Mouse (Mus musculus): ENCODE results near the gene Tmem42. TPM values are rescaled to one million over a fixed set of nuclear protein-coding genes. Genes with fewer than 3 reads are reported as not detected.

The Tmem42 gene
- 13.7 and 14.8 TPM in 2 replicates for polyA plus RNA-seq (2015; fragmentation: Nextera tagmentation; extraction: Ambion mirVana)

DNA sequence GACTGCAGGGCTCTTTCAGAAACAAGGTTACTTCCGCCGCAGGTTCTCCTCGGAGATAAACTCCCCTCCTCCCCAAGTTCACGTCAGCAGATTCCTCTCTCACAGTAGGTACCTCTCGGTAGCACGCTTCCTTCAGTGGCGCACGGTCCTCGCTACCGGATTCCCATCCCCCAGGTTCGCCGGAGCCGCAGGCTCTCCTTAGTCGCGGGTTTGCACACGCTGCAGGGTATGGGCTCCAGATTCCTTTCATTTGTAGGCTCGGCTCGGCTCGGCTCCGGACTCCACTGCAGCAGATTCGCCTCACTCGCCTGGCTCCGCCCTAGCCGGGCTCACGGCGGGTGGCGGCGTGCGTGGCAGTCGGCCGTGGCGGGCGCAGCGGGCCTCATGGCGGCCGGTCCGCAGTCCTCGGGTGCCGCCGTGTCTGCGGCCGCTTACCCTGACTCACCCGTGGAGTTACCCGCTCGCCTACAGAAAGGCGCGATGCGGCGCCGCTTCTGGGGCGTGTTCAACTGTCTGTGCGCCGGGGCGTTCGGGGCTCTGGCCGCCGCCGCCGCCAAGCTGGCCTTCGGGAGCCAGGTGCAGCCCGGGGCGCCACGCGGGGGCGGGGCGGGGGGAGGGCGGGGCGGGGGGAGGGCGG is at the start of gene Tmem42:
Gene Tmem42 (plus strand): TSS at position 332 of the 637 bp plus-strand sequence.
- WGBS (ENCODE audit: insufficient replicate concordance) = under 1% methylated on average over 50 of the region's 69 CpGs
- H3K4me3 ChIP-seq (ENCODE audit: low read depth, low read length) = peak within 1 kb of the TSS; percentile 57
- no peak for TF ChIP-seq CTCF (IDR thresholded peaks at IDR 0.05; ENCODE audit: low read depth)
- TF ChIP-seq EP300 (IDR thresholded peaks at IDR 0.05; ENCODE audit: low read depth) = no peak
- DNase-seq (peak; percentile 90), ATAC-seq (peak; percentile 98)
- H3K4me2 ChIP-seq (ENCODE audit: low read depth, low read length) = peak within 1 kb of the TSS; percentile 87
- H3K27me3 ChIP-seq (ENCODE audit: insufficient read depth, low read length) = no peaks in the 10 kb centered on the region
- H3K9ac ChIP-seq (replicated peaks) = peak within 1 kb of the TSS; percentile 73
- H3K27ac ChIP-seq (ENCODE audit: low read depth) = peak within 1 kb of the TSS; percentile 95
- H3K9me3 ChIP-seq (ENCODE audit: low read length) = no peaks in the 10 kb centered on the region
- peaks cover 5% of the 10 kb centered on the region for H3K4me1 ChIP-seq (ENCODE audit: insufficient read depth)
- H3K36me3 ChIP-seq (replicated peaks; ENCODE audit: insufficient read depth, low read length) = peaks cover 18% of the 10 kb centered on the region; the same call in 1 of the 2 replicates

DNA sequence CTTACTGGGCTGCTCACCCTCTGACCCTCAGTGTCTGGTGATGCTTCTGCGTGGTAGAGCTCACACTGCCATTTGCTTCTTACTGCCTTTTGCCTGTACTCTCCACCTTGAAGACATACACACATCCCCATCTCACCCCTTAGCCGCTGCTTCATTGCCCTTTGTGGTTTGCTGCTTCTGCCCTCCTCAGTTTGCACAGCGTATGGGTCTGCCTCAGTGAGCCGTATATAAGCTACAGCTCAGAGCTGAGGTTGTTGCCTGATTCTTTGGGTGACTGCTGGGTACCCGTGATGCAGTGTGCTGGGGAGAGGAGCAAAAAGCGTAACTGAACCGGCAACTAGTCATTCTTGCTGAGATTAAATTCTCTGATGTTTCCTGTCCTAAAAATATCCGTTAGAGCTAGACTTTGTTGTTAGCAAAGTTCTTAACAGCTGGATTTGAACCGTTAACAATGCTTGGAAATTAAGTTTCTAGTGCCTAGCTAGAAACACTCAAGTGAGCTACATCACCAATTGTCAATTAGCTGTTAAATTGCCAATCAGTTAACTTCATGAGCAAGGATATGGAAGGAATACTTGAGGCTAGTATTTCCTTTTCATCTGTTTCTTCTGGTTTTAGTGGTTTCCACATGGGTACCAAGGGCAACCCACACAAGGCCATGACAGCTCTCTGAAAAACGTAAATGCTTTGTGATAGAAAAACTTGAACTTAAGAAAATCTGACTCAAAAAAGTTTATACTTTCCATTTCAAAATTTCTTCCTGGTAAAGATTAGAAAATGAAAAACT is 22.5 kb upstream of the Tmem42 start:
- H3K9ac ChIP-seq (replicated peaks) = no peak overlapping the region
- H3K27ac ChIP-seq (ENCODE audit: low read depth) = no peak overlapping the region
- no peaks in the 10 kb centered on the region for H3K9me3 ChIP-seq (ENCODE audit: low read length)
- ATAC-seq (no peak), DNase-seq (no peak)
- no peaks in the 10 kb centered on the region for H3K27me3 ChIP-seq (ENCODE audit: insufficient read depth, low read length)
- H3K4me1 ChIP-seq (ENCODE audit: insufficient read depth) = no peaks in the 10 kb centered on the region
- no peak for TF ChIP-seq EP300 (IDR thresholded peaks at IDR 0.05; ENCODE audit: low read depth)
- TF ChIP-seq CTCF (IDR thresholded peaks at IDR 0.05; ENCODE audit: low read depth) = no peak
- 68% methylated on average over 10 of the region's 10 CpGs for WGBS (ENCODE audit: insufficient replicate concordance)
- H3K4me3 ChIP-seq (ENCODE audit: low read depth, low read length) = no peak overlapping the region
- H3K4me2 ChIP-seq (ENCODE audit: low read depth, low read length) = no peak overlapping the region
- peaks cover 67% of the 10 kb centered on the region for H3K36me3 ChIP-seq (replicated peaks; ENCODE audit: insufficient read depth, low read length)

DNA sequence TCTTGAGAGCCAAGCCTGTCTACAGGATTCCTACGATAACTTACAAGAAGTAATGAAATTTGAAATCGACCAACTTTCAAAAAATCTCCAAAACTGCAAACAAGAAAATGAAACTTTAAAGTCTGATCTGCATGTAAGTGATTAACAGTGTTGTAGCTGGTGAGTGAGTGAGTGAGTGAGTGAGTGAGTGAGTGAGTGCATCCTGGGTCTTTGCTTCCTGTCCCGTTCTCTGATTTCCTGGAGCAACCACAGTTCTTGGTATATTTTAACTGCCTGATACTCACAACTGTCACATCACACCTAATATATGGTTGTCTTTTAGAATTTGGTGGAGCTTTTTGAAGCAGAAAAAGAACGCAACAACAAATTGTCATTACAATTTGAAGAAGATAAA is 21.9 kb upstream of the Tmem42 start:
- Histone ChIP-seq H3K4me3 (ENCODE audit: low read depth, low read length) (no peak overlapping the region), H3K27me3 (ENCODE audit: insufficient read depth, low read length) (no peaks in the 10 kb centered on the region), H3K36me3 (replicated peaks; ENCODE audit: insufficient read depth, low read length) (peaks cover 73% of the 10 kb centered on the region), H3K9ac (replicated peaks) (no peak overlapping the region), H3K9me3 (ENCODE audit: low read length) (no peaks in the 10 kb centered on the region), H3K4me1 (ENCODE audit: insufficient read depth) (no peaks in the 10 kb centered on the region), H3K4me2 (ENCODE audit: low read depth, low read length) (no peak overlapping the region), H3K27ac (ENCODE audit: low read depth) (no peak overlapping the region)
- DNase-seq (no peak), ATAC-seq (no peak)
- TF ChIP-seq EP300 (IDR thresholded peaks at IDR 0.05; ENCODE audit: low read depth) = no peak
- 86% methylated on average over 4 of the region's 4 CpGs for WGBS (ENCODE audit: insufficient replicate concordance)

DNA sequence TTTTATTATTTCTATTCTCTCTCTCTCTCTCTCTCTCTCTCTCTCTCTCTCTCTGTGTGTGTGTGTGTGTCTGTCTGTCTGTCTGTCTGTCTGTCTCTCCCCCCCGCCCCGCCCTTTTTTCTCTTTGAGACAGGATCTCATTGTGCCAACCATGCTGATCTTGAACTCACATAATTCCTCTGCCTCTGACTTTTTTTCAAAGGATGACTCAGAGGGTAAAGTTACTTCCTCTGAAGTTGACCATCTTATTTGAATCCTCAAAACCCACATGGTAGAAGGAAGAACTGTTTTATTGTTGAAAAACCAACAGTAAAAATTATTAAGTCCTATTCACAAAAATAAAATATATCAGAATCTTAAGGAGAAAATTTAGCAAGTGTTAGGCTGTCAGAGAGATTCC is 16.4 kb upstream of the Tmem42 start:
- Histone ChIP-seq H3K9ac (replicated peaks) (no peak overlapping the region), H3K9me3 (ENCODE audit: low read length) (no peaks in the 10 kb centered on the region), H3K4me2 (ENCODE audit: low read depth, low read length) (no peak overlapping the region), H3K4me3 (ENCODE audit: low read depth, low read length) (no peak overlapping the region), H3K4me1 (ENCODE audit: insufficient read depth) (no peaks in the 10 kb centered on the region), H3K36me3 (replicated peaks; ENCODE audit: insufficient read depth, low read length) (peaks cover 79% of the 10 kb centered on the region), H3K27me3 (ENCODE audit: insufficient read depth, low read length) (no peaks in the 10 kb centered on the region), H3K27ac (ENCODE audit: low read depth) (no peak overlapping the region)
- 96% methylated on average over 2 of the region's 2 CpGs for WGBS (ENCODE audit: insufficient replicate concordance)
- DNase-seq (no peak), ATAC-seq (no peak)
- no peak for TF ChIP-seq CTCF (IDR thresholded peaks at IDR 0.05; ENCODE audit: low read depth)
- TF ChIP-seq EP300 (IDR thresholded peaks at IDR 0.05; ENCODE audit: low read depth) = no peak

DNA sequence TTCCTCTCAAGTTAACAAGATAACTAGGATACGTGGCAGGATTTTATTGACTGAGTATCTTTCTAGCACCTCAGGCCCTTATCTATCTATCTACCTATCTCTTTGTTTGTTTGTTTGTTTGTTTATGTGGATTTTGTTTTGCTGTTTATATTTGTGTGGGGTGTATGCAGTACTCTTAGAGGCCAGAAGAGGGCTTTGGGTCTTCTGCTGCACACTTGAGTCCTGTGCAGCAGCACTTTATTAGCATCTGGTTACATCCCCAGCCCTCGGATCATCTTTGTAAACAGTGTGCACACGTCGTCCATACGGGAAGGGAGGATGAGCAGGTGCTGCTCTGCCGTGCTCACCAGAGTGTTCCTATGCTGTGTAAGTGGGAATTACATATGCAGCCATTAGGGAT is 15.1 kb upstream of the Tmem42 start:
- TF ChIP-seq EP300 (IDR thresholded peaks at IDR 0.05; ENCODE audit: low read depth) (no peak), CTCF (IDR thresholded peaks at IDR 0.05; ENCODE audit: low read depth) (peak; percentile 46)
- H3K4me2 ChIP-seq (ENCODE audit: low read depth, low read length) = no peak overlapping the region
- H3K27me3 ChIP-seq (ENCODE audit: insufficient read depth, low read length) = no peaks in the 10 kb centered on the region
- H3K36me3 ChIP-seq (replicated peaks; ENCODE audit: insufficient read depth, low read length) = peaks cover 81% of the 10 kb centered on the region
- H3K27ac ChIP-seq (ENCODE audit: low read depth) = no peak overlapping the region
- no peak overlapping the region for H3K4me3 ChIP-seq (ENCODE audit: low read depth, low read length)
- H3K4me1 ChIP-seq (ENCODE audit: insufficient read depth) = no peaks in the 10 kb centered on the region
- ATAC-seq (no peak), DNase-seq (no peak)
- H3K9ac ChIP-seq (replicated peaks) = no peak overlapping the region
- 86% methylated on average over 6 of the region's 6 CpGs for WGBS (ENCODE audit: insufficient replicate concordance)
- no peaks in the 10 kb centered on the region for H3K9me3 ChIP-seq (ENCODE audit: low read length)

DNA sequence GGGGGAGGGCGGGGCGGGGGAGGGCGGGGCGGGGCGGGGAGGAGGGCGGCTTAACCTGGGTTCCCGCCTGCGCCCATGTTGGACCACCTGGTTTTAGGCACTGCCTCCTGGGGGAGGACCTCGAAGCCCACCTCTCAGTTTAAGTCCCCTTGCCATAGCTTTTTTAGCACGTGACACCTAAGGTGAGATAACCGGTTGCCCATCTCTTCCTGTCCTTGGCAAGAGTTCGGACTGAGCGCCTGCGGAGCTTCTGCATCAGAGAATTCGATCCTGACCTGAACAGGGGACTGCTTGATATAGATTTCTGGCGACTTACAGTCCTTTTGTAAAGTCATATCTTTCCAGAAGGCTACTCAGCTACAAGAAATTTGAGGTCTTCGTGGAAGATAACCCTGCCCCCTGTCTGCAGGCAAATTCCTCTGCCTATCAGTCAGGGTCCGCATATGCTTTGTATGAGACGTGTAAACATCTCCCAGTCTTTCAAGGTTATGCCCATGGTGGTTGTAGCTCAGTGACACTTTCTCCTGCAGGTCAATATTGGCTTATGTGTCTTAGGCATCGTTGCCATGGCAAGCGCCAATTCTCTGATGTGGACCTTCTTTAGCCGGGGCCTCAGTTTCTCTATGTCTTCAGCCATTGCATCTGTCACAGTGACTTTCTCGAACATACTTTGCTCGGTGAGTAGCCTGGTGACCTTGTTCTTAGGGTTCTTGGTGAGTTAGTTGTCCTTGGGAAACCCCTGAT is 682 bp downstream of the Tmem42 start:
- ATAC-seq = no peak
- Histone ChIP-seq H3K27ac (ENCODE audit: low read depth) (no peak overlapping the region; the same call in 1 of the 2 replicates), H3K27me3 (ENCODE audit: insufficient read depth, low read length) (no peaks in the 10 kb centered on the region), H3K36me3 (replicated peaks; ENCODE audit: insufficient read depth, low read length) (peaks cover 12% of the 10 kb centered on the region; the same call in 1 of the 2 replicates), H3K9me3 (ENCODE audit: low read length) (no peaks in the 10 kb centered on the region), H3K4me2 (ENCODE audit: low read depth, low read length) (peak overlapping the region; percentile 87), H3K4me1 (ENCODE audit: insufficient read depth) (peaks cover 5% of the 10 kb centered on the region), H3K9ac (replicated peaks) (0 out of 2 replicates have a peak overlapping the region, but pooled peaks have one; percentile 26), H3K4me3 (ENCODE audit: low read depth, low read length) (peak overlapping the region; percentile 57)
- 33% methylated on average over 18 of the region's 24 CpGs for WGBS (ENCODE audit: insufficient replicate concordance)
- TF ChIP-seq EP300 (IDR thresholded peaks at IDR 0.05; ENCODE audit: low read depth) (no peak), CTCF (IDR thresholded peaks at IDR 0.05; ENCODE audit: low read depth) (0 out of 2 replicates have a peak, but pooled peaks have one; percentile 11)
- no peak for DNase-seq
